Comparison of ENCODE assay signal across 12 mouse cellular contexts in the genomic region with DNA sequence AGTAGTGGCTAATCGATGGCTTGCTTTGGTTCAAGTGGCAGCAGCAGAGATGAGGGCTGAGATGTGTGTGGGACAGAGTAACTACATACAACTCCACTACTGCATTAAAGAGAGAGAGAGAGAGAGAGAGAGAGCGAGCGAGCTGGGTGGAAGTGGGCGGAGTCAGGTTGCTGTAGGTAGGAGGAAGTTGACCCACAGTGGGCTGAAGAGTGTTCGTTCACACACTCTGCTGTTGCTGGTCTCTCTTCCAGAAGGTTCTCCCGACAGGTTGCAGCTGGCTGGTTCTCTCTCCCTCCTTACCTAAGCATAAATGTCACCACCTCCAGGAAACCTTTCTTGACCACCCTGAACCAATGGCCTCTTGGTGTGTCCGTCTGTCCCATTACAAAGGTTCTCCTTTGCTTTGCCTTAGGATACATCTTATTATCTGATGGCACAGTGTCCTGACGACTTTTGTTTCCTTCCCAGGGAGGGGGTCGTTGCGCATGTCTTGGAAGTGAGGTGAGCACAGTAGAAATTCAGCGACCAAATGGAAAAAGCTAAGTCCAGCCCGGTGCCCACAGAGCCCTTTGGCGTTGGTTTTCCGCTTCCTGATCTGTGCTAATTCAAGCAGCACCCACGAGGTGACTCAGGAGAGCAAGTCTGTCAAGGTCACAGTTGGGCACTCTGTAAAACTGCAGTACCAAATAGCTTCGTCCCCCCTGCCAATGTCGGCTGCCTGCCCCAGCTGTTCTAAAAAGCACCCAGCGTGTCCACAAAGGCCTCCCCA. TPM values are rescaled to one million over a fixed set of nuclear protein-coding genes. Genes with fewer than 3 reads are reported as not detected.
DNase-seq lines count a peak whose midpoint lies in the region; ATAC-seq lines count a peak whose summit lies in the region.
"Had no signal": no experiment of that assay in that cellular context is flagged by ENCODE, and none has a peak within 500 bp of the region (broad histone marks: within the 10 kb centered on the region; RNA-seq: fewer than 3 reads in every experiment).

No protein-coding gene starts in this region.

- 88% methylated on average over 18 of the region's 18 CpGs for WGBS in hindbrain, embryonic 13.5 days

- no peak for ATAC-seq in cerebellum, adult (ENCODE audit: insufficient number of reproducible peaks, low FRiP score, low TSS enrichment)
- ATAC-seq in hindbrain, embryonic 13.5 days (ENCODE audit: low FRiP score) = no peak

- no peaks in the 10 kb centered on the region for H3K27me3 ChIP-seq in hindbrain, embryonic 13.5 days
- H3K27me3 ChIP-seq: limb, embryonic 12.5 days had no signal

- peak; percentile 50 for DNase-seq in gastrocnemius, adult 18-20 months (ENCODE audit: low spot score)
- DNase-seq in gastrocnemius, postnatal 4 days (ENCODE audit: low spot score in 2 of 2) = no peak
- DNase-seq in adrenal gland, postnatal 36 days = peak; percentile 66 to 72
- DNase-seq in kidney, postnatal 10 days = peak; percentile 31
- DNase-seq in spleen, postnatal 4 days (ENCODE audit: low spot score in 2 of 2) = peak; percentile 69 to 84
- no peak for DNase-seq in retina, postnatal 1 day
- DNase-seq: cerebellum, adult 18-20 months; gastrocnemius, postnatal 14 days had no signal

- H3K9ac ChIP-seq in hindbrain, embryonic 13.5 days = no peak overlapping the region
- H3K9ac ChIP-seq: limb, embryonic 12.5 days had no signal

- H3K36me3 ChIP-seq in hindbrain, embryonic 13.5 days = peaks cover 74% of the 10 kb centered on the region

- 0 out of 2 replicates have a peak, but pooled peaks cover 10% of the 10 kb centered on the region for H3K4me1 ChIP-seq in hindbrain, embryonic 13.5 days (replicated peaks)

- H3K9me3 ChIP-seq in hindbrain, embryonic 13.5 days = no peaks in the 10 kb centered on the region

- H3K4me2 ChIP-seq in hindbrain, embryonic 13.5 days = no peak overlapping the region
- H3K4me2 ChIP-seq: limb, embryonic 12.5 days had no signal

- H3K4me3 ChIP-seq in hindbrain, embryonic 13.5 days = no peak overlapping the region
- H3K4me3 ChIP-seq: limb, embryonic 12.5 days had no signal

- H3K27ac ChIP-seq in hindbrain, embryonic 13.5 days = no peak overlapping the region
- H3K27ac ChIP-seq: limb, embryonic 12.5 days had no signal

RNA-seq across cellular contexts. Expression of gene Rhof, which starts 6.7 kb away (rescaled TPM):
- total RNA-seq in gastrocnemius, adult 18-20 months (2021) = under 1 TPM; 0.09 to 0.24 TPM
- under 1 TPM; 0.91 to 0.93 TPM for total RNA-seq in gastrocnemius, postnatal 4 days (2021)
- total RNA-seq in adrenal gland, postnatal 36 days (2021) = 1 to 10 TPM; 1.2 to 1.4 TPM
- 5.1 and 5.8 TPM in 2 replicates for polyA plus RNA-seq in hindbrain, embryonic 13.5 days (2015; fragmentation: Nextera tagmentation; extraction: Ambion mirVana)

RNA-seq across cellular contexts. Expression of gene Setd1b, which starts 16.2 kb away (rescaled TPM):
- total RNA-seq in gastrocnemius, adult 18-20 months (2021) = 1 to 10 TPM; 9.0 to 9.8 TPM
- total RNA-seq in gastrocnemius, postnatal 4 days (2021) = 10 to 100 TPM; 21.0 to 21.4 TPM
- total RNA-seq in adrenal gland, postnatal 36 days (2021) = 10 to 100 TPM; 24.9 to 26.0 TPM
- 12.9 and 13.1 TPM in 2 replicates for polyA plus RNA-seq in hindbrain, embryonic 13.5 days (2015; fragmentation: Nextera tagmentation; extraction: Ambion mirVana)

RNA-seq across cellular contexts. Expression of gene Psmd9, which starts 43.4 kb away (rescaled TPM):
- total RNA-seq in gastrocnemius, adult 18-20 months (2021) = 10 to 100 TPM; 12.0 to 15.0 TPM
- 10 to 100 TPM; 28.3 to 32.2 TPM for total RNA-seq in gastrocnemius, postnatal 4 days (2021)
- 10 to 100 TPM; 23.4 to 31.5 TPM for total RNA-seq in adrenal gland, postnatal 36 days (2021)
- polyA plus RNA-seq in hindbrain, embryonic 13.5 days (2015; fragmentation: Nextera tagmentation; extraction: Ambion mirVana) = 76.0 and 79.3 TPM in 2 replicates

RNA-seq across cellular contexts. Expression of gene Hpd, which starts 56.7 kb away (rescaled TPM):
- under 1 TPM; 0.21 to 0.69 TPM for total RNA-seq in gastrocnemius, adult 18-20 months (2021)
- total RNA-seq in gastrocnemius, postnatal 4 days (2021) = 1 to 10 TPM in 1 of 2 experiments, under 1 TPM in 1; 0.42 to 2.4 TPM
- 1 to 10 TPM; 1.6 to 2.4 TPM for total RNA-seq in adrenal gland, postnatal 36 days (2021)
- not detected in 2 replicates for polyA plus RNA-seq in hindbrain, embryonic 13.5 days (2015; fragmentation: Nextera tagmentation; extraction: Ambion mirVana)
- total RNA-seq: gastrocnemius, postnatal 14 days had no signal
- polyA plus RNA-seq: limb, embryonic 12.5 days; neural tube, embryonic 11.5 days had no signal

RNA-seq across cellular contexts. Expression of gene Tmem120b, which starts 57.6 kb away (rescaled TPM):
- 10 to 100 TPM; 16.8 to 19.6 TPM for total RNA-seq in gastrocnemius, adult 18-20 months (2021)
- 10 to 100 TPM; 24.0 to 25.9 TPM for total RNA-seq in gastrocnemius, postnatal 4 days (2021)
- total RNA-seq in adrenal gland, postnatal 36 days (2021) = 10 to 100 TPM; 27.0 to 48.7 TPM
- 18.0 and 18.6 TPM in 2 replicates for polyA plus RNA-seq in hindbrain, embryonic 13.5 days (2015; fragmentation: Nextera tagmentation; extraction: Ambion mirVana)

Comparison
In these comparisons a context has a peak if more than half of its experiments do, and no peak if none do; other contexts are left out.
1. DNase-seq: peak in gastrocnemius, adult 18-20 months (single experiment), adrenal gland, postnatal 36 days (2 of 2), kidney, postnatal 10 days (single experiment) and spleen, postnatal 4 days (2 of 2); none in gastrocnemius, postnatal 4 days (0 of 2) and retina, postnatal 1 day (single experiment).